Mouse (Mus musculus): ENCODE measurements around the gene Olfr287.

DNA sequence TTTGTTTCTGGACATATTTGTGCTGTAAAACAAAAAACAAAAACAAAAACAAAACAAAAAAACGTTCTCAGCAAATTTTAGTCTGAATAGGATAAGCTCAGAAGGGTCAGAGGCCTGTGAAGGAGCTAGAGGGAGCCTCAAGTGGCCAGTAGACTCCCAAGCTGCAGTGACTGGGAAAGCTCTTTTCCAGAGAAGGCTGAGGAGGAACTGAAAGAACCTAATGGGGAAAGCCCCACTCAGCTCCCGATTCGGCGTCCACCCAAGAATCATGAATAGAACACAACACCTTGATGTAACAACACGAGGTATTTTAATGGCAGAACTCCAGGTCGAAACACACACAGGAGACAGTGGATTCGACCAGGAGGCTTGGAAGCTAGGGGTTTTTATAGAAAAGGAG, 36.9 kb upstream of the Olfr287 start:
- TF ChIP-seq POLR2AphosphoS2 (IDR thresholded peaks at IDR 0.05; ENCODE audit: low read depth, low read length): no peak
- TF ChIP-seq E2F4 (IDR thresholded peaks at IDR 0.05; ENCODE audit: insufficient replicate concordance, low read depth, low read length): no peak
- no peak for TF ChIP-seq GABPA (IDR thresholded peaks at IDR 0.05; ENCODE audit: insufficient replicate concordance, low read depth, low read length)
- no peak for TF ChIP-seq MAX (IDR thresholded peaks at IDR 0.05; ENCODE audit: low read length)
- TF ChIP-seq EP300 (IDR thresholded peaks at IDR 0.05; ENCODE audit: low read length): peak; percentile 85
- TF ChIP-seq CTCF (conservative IDR thresholded peaks at IDR 0.05 in 1 of 2, IDR thresholded peaks at IDR 0.05 in 1 of 2; ENCODE audit: low read depth in 2 of 2, low read length in 2 of 2): peak in 1 of 2 experiments; percentile 41; a peak in 2 of 4 replicates
- TF ChIP-seq SMC3 (IDR thresholded peaks at IDR 0.05; ENCODE audit: low read depth, low read length): no peak; the same call in 1 of the 2 replicates
- TF ChIP-seq RAD21 (IDR thresholded peaks at IDR 0.05; ENCODE audit: low read depth, low read length): peak; percentile 29
- no peak for TF ChIP-seq POLR2A (IDR thresholded peaks at IDR 0.05; ENCODE audit: low read depth, low read length)
- TF ChIP-seq NRF1 (IDR thresholded peaks at IDR 0.05; ENCODE audit: low read depth, low read length): no peak
- no peak for TF ChIP-seq ZC3H11A (IDR thresholded peaks at IDR 0.05; ENCODE audit: low read depth, low read length)
